Mouse (Mus musculus) kidney, adult 11 months (tissue): Measurements from ENCODE around the gene Arhgap4.

Experiments
- DNase-seq: peaks from one replicate; pipeline ENCODE4 v3.0.0; 2022

The Arhgap4 gene

DNA sequence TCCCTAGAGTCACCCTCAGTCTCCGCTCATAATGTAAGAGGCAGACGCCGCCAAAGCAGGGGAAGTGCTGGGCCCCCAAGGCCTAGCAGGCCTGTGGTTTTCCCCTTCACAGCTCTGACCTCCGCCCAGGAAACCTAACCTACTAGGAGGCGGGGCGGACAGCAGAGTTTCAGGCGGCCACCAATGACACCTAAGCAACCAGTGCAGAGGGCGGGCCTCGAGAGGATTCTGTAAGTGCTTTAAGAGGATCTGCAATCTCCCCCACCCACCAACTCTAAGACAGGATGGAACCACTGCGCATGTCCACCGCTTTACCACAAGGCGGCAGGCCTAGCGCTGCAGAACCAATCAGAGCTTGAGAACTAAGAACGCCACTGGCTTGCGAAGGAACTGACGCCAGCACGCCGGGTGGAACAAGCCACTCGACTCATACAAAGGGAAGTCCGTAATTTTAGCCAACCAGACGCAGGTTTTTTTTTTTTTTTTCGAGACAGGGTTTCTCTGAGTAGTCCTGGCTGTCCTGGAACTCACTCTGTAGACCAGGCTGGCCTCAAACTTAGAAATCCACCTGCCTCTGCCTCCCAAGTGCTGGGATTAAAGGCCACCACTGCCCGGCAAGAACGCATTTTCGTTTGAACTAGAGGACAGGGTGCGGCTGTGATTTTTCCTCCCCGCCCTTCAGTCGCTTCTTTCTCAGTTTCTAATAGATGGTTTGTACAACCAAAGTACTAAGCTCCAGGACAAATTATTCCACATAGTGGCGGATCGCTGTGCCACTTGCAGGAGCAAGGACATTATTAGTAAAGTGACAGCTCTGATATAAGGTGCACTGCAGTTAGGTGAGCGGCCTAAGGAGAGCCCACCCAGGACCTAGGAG lies 6.6 kb downstream of the Arhgap4 start:
- DNase-seq: peak; percentile 96

GRCm38 (mm10) chrX:73911588-73911987 lies 10.1 kb downstream of the Arhgap4 start:
- no peak for DNase-seq

GRCm38 (mm10) chrX:73911156-73911555 lies 10.5 kb downstream of the Arhgap4 start:
- no peak for DNase-seq

DNA sequence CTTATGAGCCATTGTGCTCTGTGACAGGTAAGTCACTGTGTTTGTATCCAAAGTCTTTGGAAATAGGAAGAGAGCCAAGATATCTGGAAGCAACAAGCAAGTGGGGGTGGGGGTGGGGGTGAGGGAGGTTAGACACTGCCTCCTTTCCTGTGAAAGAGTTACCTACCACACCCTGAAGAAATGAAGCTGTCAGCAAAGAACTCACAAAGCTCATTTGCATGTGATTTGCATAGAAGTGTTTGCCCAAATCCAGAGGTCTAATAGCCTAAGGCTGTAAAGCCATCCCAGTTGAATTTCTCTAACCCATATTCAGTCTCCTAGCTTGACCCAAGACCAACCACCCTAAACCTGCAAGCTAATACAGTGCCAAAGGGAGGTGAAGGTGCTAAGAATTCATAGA lies 11.2 kb downstream of the Arhgap4 start:
- no peak for DNase-seq

GRCm38 (mm10) chrX:73910049-73910448 lies 11.6 kb downstream of the Arhgap4 start:
- no peak for DNase-seq

DNA sequence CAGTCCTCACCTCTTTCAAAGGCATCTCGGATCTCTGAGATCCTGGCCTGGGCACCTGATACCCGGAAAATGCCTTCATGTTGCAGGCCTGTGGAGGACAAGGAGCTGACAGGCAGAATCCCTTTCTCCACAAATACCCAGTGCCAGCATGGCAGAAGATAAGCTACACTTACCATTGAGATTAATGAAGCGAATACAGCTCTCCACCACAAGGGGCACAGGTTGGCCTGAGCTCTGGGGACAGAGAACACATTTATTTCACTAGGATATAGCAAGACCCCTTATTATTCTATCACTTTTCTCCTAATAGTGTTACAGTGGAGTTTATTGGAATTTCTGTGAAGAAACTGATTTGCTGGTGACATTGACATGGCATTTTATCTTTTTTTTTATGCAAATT lies 23.7 kb downstream of the Arhgap4 start:
- no peak for DNase-seq

- peak; percentile 50 for DNase-seq
These were observed 26.0 kb downstream of the Arhgap4 start, which contains the start of gene L1cam for GRCm38 (mm10) chrX:73895719-73896118. Gene L1cam (minus strand): TSS chrX:73896105.

DNA sequence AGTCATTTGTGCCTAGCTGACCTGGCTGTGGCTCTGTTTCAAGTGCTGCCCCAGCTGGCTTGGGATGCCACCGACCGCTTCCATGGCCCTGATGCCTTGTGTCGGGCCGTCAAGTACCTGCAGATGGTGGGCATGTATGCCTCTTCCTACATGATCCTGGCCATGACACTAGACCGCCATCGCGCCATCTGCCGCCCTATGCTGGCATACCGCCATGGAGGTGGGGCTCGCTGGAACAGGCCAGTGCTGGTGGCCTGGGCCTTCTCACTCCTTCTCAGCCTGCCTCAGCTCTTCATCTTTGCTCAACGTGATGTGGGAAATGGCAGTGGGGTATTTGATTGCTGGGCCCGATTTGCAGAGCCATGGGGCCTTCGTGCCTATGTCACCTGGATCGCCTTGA lies 28.8 kb downstream of the Arhgap4 start:
- DNase-seq: no peak

- peak; percentile 54 for DNase-seq
These were observed 30.0 kb downstream of the Arhgap4 start, which contains the start of gene Avpr2 for GRCm38 (mm10) chrX:73891551-73892152. Gene Avpr2 (plus strand): TSS chrX:73892102.

DNA sequence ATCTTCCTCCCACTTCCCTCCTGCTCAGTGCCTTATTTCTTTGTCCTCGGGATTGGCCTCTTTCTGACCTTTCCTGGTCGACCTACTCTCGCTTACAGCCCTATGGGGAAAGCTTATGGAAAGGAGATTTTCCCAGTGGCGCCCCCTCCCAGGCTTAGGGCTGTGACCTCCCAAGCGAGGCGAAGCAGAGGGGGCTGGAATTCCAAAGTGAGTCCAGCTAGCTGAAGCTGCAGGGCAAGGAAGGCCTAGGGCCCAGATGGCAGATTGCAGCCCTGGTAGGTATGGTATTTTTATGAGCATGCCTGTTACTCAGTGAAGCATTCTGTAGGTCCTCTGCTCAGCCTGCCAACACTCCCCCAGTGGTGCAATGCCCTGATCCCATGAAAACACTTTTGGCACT lies 40.2 kb downstream of the Arhgap4 start:
- DNase-seq: peak; percentile 74

DNA sequence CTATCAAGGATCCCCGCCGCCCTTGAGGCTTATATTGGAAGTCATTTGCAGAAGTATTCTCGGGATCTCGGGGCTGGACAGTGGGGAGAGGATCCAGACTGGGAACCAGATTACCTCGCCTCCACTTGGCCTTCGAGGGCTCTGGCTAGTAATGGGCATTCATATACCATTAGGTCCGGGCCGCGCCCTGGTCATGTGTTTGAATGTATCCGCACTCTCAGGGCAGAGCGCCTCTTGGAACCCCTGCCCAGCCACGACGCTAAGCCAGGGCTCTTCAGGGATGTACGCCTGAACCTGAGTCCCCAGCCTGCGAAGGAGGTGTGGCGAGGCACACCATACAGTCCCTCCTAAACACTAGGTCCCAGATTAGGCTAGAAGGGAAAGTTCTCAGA lies 40.6 kb downstream of the Arhgap4 start:
- DNase-seq: peak; percentile 17

GRCm38 (mm10) chrX:73880194-73881035 lies 41.3 kb downstream of the Arhgap4 start:
- peak; percentile 53 for DNase-seq

- no peak for DNase-seq
These were observed 44.7 kb downstream of the Arhgap4 start for GRCm38 (mm10) chrX:73877014-73877413.

DNA sequence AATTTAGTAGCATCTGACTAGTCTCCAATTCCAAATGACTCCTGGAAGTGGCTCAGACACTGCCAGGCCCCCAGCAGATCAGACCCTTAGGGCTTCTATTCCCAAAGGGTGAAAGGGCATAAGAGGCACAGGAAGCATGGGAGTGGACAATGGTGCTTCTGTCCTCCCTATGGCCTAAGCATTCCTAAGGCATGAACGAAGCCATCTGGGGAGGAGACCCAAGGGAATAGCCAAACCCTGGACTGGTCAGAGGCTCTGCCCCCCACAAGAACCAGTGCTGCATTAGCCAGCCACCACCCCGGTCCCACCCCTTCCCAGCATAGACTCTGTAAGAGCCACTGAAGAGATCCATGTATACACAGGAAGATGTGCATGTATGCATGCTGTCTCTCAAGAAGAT lies 45.8 kb downstream of the Arhgap4 start:
- DNase-seq: no peak

DNA sequence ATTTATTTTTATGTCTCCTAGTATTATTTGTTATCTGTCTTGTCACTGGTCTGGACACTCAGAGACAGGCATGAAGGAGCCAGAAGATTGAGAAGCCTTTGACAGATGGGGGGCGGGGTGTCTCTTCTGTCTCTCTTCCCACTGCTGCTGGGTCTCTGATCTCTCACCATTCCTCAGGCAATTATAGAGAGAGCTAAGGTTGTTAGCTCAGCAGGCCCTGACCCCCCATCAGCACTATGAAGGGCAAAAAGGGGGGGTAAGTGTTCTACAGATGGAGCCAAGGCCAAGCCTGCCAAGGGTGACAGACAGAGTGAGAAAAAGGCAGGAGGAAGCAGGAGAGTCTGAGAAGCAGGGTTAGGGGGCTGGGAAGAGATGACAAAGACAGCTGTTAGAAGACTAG lies 49.7 kb downstream of the Arhgap4 start:
- no peak for DNase-seq

DNA sequence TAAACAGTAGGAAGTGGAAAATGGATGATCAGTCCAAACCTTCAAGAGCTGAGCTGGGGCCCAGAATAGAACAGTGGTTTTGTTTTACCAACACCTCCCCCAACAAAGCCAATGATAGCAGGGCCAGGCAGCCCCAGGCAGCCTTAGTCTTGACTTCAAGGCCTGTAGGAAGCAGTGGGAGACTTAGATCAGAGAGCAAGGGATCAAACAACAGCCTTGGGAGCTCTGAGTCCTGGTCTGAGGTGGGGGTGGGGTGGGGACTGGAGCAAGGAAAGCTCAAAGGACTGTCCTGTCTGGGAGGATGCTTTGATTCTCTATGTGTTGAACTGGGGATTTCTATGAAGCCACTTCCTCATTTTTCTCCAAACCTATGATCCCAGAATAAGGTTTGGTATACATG lies 50.2 kb downstream of the Arhgap4 start:
- no peak for DNase-seq

GRCm38 (mm10) chrX:73869334-73869733 lies 52.3 kb downstream of the Arhgap4 start:
- no peak for DNase-seq

- DNase-seq: no peak
These were observed 53.8 kb downstream of the Arhgap4 start for GRCm38 (mm10) chrX:73867852-73868251.

DNA sequence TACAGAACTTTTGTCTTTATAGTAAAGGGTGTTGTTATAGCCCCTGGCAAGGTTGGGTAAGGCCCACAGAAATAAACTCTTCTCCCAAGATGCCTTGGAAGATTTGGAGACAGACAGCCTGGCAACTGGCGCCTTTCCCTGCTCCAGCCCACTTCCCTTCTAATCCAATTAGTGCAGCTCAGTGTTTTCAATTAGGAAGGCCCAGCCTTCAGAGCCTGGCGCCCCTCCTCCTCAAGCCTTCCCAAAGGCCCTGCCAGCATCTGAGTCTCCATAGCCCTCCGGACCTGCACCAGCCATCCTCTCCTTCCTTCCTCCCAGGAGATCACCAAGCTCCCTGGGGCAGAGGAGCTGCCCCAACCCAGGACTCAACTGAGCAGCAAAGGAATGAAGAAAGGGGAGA lies 54.4 kb downstream of the Arhgap4 start:
- DNase-seq: no peak

GRCm38 (mm10) chrX:73864692-73865091 lies 57.0 kb downstream of the Arhgap4 start:
- no peak for DNase-seq

- no peak for DNase-seq
These were observed 66.6 kb downstream of the Arhgap4 start for GRCm38 (mm10) chrX:73855087-73855408.

- no peak for DNase-seq
These were observed 67.2 kb downstream of the Arhgap4 start for GRCm38 (mm10) chrX:73854326-73855086.
